Mouse (Mus musculus) liver, adult 2 months (tissue): ENCODE measurements around the gene G430095P16Rik. TPM values are rescaled to one million over a fixed set of nuclear protein-coding genes. Genes with fewer than 3 reads are reported as not detected.
A peak's percentile ranks its signal among the peaks of the same experiment; 100 is the strongest.

ENCODE experiments used
- DNase-seq: peaks from one replicate; pipeline ENCODE4 v3.0.0-alpha.2; 2011; ENCODE audit warnings: low read depth, low spot score; ENCODE audit errors: extremely low read depth
- H3K27ac ChIP-seq: fragments of 200-500 bp; replicated peaks from 2 replicates; pipeline ENCODE4 v1.5.1; 2012; ENCODE audit warnings: low read depth, mild to moderate bottlenecking, control low read depth, inconsistent platforms, low read length; ENCODE audit not compliant: insufficient read depth
- H3K27me3 ChIP-seq: fragments of 200-500 bp; 2 replicates; pipeline ENCODE4 v1.6.1; 2012; ENCODE audit warnings: mild to moderate bottlenecking, moderate library complexity, low read length, inconsistent platforms; ENCODE audit not compliant: control insufficient read depth, insufficient read depth
- H3K36me3 ChIP-seq: fragments of 200-500 bp; 2 replicates; pipeline ENCODE4 v1.6.1; 2012; ENCODE audit warnings: low read length, inconsistent platforms; ENCODE audit not compliant: control insufficient read depth, insufficient read depth
- H3K4me1 ChIP-seq: fragments of 200-500 bp; 2 replicates; pipeline ENCODE4 v1.6.1; 2011; ENCODE audit warnings: low read length; ENCODE audit not compliant: control insufficient read depth, insufficient read depth
- H3K4me3 ChIP-seq: fragments of 200-500 bp; 2 replicates; pipeline ENCODE4 v1.5.1; 2011; ENCODE audit warnings: low read depth, mild to moderate bottlenecking, control low read depth, low read length, moderate library complexity; ENCODE audit not compliant: insufficient read depth
- H3K79me2 ChIP-seq: fragments of 200-500 bp; 2 replicates; pipeline ENCODE4 v1.6.1; 2012; ENCODE audit warnings: inconsistent platforms, mild to moderate bottlenecking, low read length, moderate library complexity; ENCODE audit not compliant: control insufficient read depth, insufficient read depth
- H3K9ac ChIP-seq: fragments of 200-500 bp; 2 replicates; pipeline ENCODE4 v1.6.1; 2012; ENCODE audit warnings: low read depth, mild to moderate bottlenecking, control low read depth, inconsistent platforms, low read length
- CTCF ChIP-seq: fragments of 200-500 bp; IDR thresholded peaks from 2 replicates; pipeline ENCODE4 v1.5.1; 2011; ENCODE audit warnings: low read depth, low read length, control low read depth
- POLR2A ChIP-seq: fragments of 200-500 bp; IDR thresholded peaks from 2 replicates; pipeline ENCODE4 v1.6.1; 2011; ENCODE audit warnings: low read length, control low read depth; ENCODE audit not compliant: insufficient read depth; ENCODE audit errors: extremely low read depth
- WGBS: fragments of 180-500 bp; shearing (Covaris S2); methylation state at CpG from one replicate; pipeline ENCODE4 v1.1.7; 2018; 5-methylcytosine and 5-hydroxymethylcytosine counted together
- polyA plus RNA-seq: library from polyadenylated mRNA; depleted of rRNA; stranded (reverse); fragments of >200 nt; gene quantifications from 2 replicates; pipeline ENCODE4 v1.2.3, GENCODE M21; 2012
- total RNA-seq: library from RNA; depleted of rRNA; stranded (reverse); fragments of >200 nt; gene quantifications from 2 replicates; pipeline ENCODE4 v1.2.3, GENCODE M21; 2014

Gene G430095P16Rik
- total and polyA plus RNA-seq, 2 experiments, result not detected

- Histone ChIP-seq H3K27me3 (no peaks in the 10 kb centered on the region), H3K27ac (no peak within 1 kb of the TSS; the same call in 1 of the 2 replicates), H3K9ac (peak within 1 kb of the TSS; percentile 88), H3K36me3 (no peaks in the 10 kb centered on the region; the same call in 1 of the 2 replicates), H3K79me2 (peaks cover 34% of the 10 kb centered on the region), H3K4me1 (peaks cover 20% of the 10 kb centered on the region), H3K4me3 (peak within 1 kb of the TSS; percentile 85)
- TF ChIP-seq CTCF, result no peak
- TF ChIP-seq POLR2A, result no peak
- WGBS, result 9% methylated on average over 20 of the region's 20 CpGs
- DNase-seq, result no peak
Measured at GRCm38 (mm10) chr8:84686191-84687002, 36.4 kb upstream of the G430095P16Rik start, which contains the start of gene Trmt1. TSS of gene Trmt1 (plus strand) at chr8:84686307.

DNA sequence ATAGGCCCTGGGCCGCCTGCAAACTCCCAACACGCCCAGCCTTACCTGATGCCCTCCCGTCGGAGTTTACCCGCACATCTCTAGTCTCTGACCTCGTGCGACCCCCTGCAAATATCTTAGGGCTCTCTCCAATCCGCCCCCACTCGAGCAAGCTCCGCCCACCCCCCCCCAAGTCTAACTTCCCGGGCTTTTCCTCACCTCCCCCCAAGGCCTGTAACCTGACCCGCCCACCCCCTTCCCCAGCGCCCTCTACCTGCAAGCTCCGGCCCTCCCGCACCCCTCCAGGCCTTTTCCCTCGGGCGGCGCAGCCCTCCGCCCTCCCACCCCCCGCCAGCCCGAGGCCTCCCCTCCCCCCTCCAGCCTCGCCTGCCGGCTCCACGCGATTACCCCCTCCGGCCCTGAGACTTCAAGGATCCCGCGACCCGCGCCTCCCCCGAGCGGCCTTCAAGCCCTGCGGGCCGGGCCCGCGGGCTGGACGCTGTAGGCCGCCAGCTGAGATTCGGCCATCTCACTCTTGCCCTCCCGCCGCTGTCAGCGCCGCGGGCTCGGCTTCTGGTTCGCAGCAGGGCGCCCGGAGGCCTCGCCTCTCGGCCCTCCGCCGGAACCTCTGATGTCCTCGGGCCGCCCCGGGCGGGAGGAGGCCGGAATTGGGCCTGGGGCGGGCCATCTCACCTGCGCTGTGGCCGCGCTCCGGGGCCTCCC is 35.7 kb upstream of the G430095P16Rik start:
- H3K4me1 ChIP-seq, result peaks cover 20% of the 10 kb centered on the region
- no peak for DNase-seq
- H3K36me3 ChIP-seq, result peaks cover 2% of the 10 kb centered on the region
- peak overlapping the region; percentile 88 for H3K9ac ChIP-seq
- WGBS, result 1% methylated on average over 52 of the region's 62 CpGs
- no peaks in the 10 kb centered on the region for H3K27me3 ChIP-seq
- H3K4me3 ChIP-seq, result peak overlapping the region; percentile 85
- H3K79me2 ChIP-seq, result peaks cover 31% of the 10 kb centered on the region
- TF ChIP-seq CTCF, result peak; percentile 9; the same call in 1 of the 2 replicates
- no peak for TF ChIP-seq POLR2A
- peak overlapping the region; percentile 49; the same call in 1 of the 2 replicates for H3K27ac ChIP-seq

DNA sequence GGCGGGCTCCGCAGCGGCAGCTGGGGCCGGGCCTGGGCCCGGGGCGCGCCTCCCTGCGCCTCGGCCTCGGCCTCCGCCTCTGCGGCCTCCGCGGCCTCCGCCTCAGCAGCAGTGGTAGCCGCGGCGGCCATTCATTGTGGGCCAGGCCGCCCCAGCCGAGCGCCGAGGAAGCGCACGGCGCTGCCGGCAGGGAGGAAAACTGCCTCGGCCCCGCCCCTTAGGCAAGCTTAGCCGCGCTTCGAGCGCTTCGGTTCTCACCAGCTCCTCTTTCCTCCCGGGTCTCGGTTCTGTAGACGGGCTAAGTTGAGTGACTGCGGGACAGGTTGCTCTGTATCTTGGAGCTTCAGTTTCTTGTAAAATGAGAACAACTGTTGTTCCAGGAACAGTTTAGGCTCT is 35.1 kb upstream of the G430095P16Rik start, which contains the start of gene Nacc1:
Gene Nacc1, minus strand, starts transcription at position 158 of the 396 bp plus-strand sequence.
- DNase-seq, result peak; percentile 77
- peak within 1 kb of the TSS; percentile 49; the same call in 1 of the 2 replicates for H3K27ac ChIP-seq
- under 1% methylated on average over 34 of the region's 37 CpGs for WGBS
- H3K79me2 ChIP-seq, result peaks cover 31% of the 10 kb centered on the region
- H3K9ac ChIP-seq, result peak within 1 kb of the TSS; percentile 88
- peaks cover 4% of the 10 kb centered on the region for H3K36me3 ChIP-seq
- peak within 1 kb of the TSS; percentile 85 for H3K4me3 ChIP-seq
- peak; percentile 26; the same call in 1 of the 2 replicates for TF ChIP-seq CTCF
- TF ChIP-seq POLR2A, result 0 out of 2 replicates have a peak, but pooled peaks have one; percentile 39
- H3K4me1 ChIP-seq, result peaks cover 17% of the 10 kb centered on the region
- H3K27me3 ChIP-seq, result no peaks in the 10 kb centered on the region

- H3K4me1 ChIP-seq, result peaks cover 17% of the 10 kb centered on the region
- H3K27ac ChIP-seq, result peak overlapping the region; percentile 42; the same call in 1 of the 2 replicates
- H3K36me3 ChIP-seq, result peaks cover 4% of the 10 kb centered on the region
- under 1% methylated on average over 47 of the region's 47 CpGs for WGBS
- H3K79me2 ChIP-seq, result peaks cover 31% of the 10 kb centered on the region
- peak overlapping the region; percentile 86 for H3K9ac ChIP-seq
- DNase-seq, result peak; percentile 88
- no peak for TF ChIP-seq CTCF
- H3K27me3 ChIP-seq, result no peaks in the 10 kb centered on the region
- peak overlapping the region; percentile 79 for H3K4me3 ChIP-seq
Measured at GRCm38 (mm10) chr8:84689091-84689915, 33.5 kb upstream of the G430095P16Rik start.

DNA sequence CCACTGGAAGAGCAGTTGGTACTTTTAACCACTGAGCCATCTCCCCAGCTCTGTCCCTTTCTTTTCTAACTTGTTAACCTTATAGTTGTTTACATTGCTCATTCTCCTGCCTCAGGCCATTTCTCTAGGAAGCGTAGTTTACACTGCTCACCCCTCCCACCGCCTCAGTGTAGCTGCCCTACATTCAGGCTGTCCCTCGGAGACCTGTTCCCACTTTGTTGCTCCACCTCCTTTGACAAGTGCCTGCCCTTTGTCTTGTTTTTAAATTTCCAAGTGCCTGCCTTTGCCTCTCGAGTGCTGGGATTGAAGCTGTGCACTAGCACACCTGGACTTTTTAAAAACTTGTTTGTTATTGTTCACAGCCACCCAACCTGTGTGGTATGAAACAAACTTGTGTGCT is 29.5 kb upstream of the G430095P16Rik start:
- peaks cover 9% of the 10 kb centered on the region for H3K36me3 ChIP-seq
- peaks cover 7% of the 10 kb centered on the region; the same call in 1 of the 2 replicates for H3K79me2 ChIP-seq
- H3K27ac ChIP-seq, result no peak overlapping the region
- no peak overlapping the region for H3K4me3 ChIP-seq
- H3K4me1 ChIP-seq, result peaks cover 8% of the 10 kb centered on the region
- 89% methylated on average over 4 of the region's 4 CpGs for WGBS
- no peak overlapping the region for H3K9ac ChIP-seq
- TF ChIP-seq CTCF (no peak), POLR2A (no peak)
- H3K27me3 ChIP-seq, result no peaks in the 10 kb centered on the region
- DNase-seq, result no peak
